Mouse (Mus musculus) intestine, postnatal 0 days (tissue): Measurements from ENCODE around the gene Cck. TPM values are rescaled to one million over a fixed set of nuclear protein-coding genes. Genes with fewer than 3 reads are reported as not detected.

ENCODE experiments used
- ATAC-seq: fragments of 200-750 bp; cut with Nextera tagmentation; 2 replicates; pipeline ENCODE4 v1.8.0; 2017; ENCODE audit warnings: mild to moderate bottlenecking, moderate TSS enrichment, moderate library complexity
- H3K27ac ChIP-seq: fragments of 300-500 bp; sonication (generic); 2 replicates; pipeline ENCODE4 v1.5.1; 2014; ENCODE audit warnings: mild to moderate bottlenecking, low read depth, low read length, moderate library complexity
- H3K27me3 ChIP-seq: fragments of 300-500 bp; sonication (generic); replicated peaks from 2 replicates; pipeline ENCODE4 v1.6.1; 2014; ENCODE audit warnings: low read length, mixed read lengths; ENCODE audit not compliant: control insufficient read depth, insufficient read depth
- H3K36me3 ChIP-seq: fragments of 300-500 bp; sonication (generic); 2 replicates; pipeline ENCODE4 v1.6.1; 2014; ENCODE audit warnings: mild to moderate bottlenecking, moderate library complexity; ENCODE audit not compliant: control insufficient read depth, insufficient read depth
- H3K4me1 ChIP-seq: fragments of 300-500 bp; sonication (generic); replicated peaks from 2 replicates; pipeline ENCODE4 v1.6.1; 2014; ENCODE audit warnings: antibody characterized with exemption, low read length, mixed read lengths; ENCODE audit not compliant: control insufficient read depth, insufficient read depth
- H3K4me2 ChIP-seq: fragments of 300-500 bp; sonication (generic); replicated peaks from 2 replicates; pipeline ENCODE4 v1.6.1; 2014; ENCODE audit warnings: low read depth, mild to moderate bottlenecking, moderate library complexity
- H3K4me3 ChIP-seq: fragments of 300-500 bp; sonication (generic); 2 replicates; pipeline ENCODE4 v1.5.1; 2014; ENCODE audit warnings: low read depth, low read length
- H3K9ac ChIP-seq: fragments of 300-500 bp; sonication (generic); 2 replicates; pipeline ENCODE4 v1.6.1; 2014; ENCODE audit warnings: mild to moderate bottlenecking, low read depth, low read length
- H3K9me3 ChIP-seq: fragments of 300-500 bp; sonication (generic); 2 replicates; pipeline ENCODE4 v1.6.1; 2016; ENCODE audit warnings: mixed run types; ENCODE audit not compliant: control insufficient read depth
- CTCF ChIP-seq: sonication (generic); IDR thresholded peaks from 2 replicates; pipeline ENCODE4 v1.5.1; 2016; ENCODE audit warnings: low read depth, mild to moderate bottlenecking, control low read depth, antibody characterized with exemption, moderate library complexity
- WGBS: fragments of 180-500 bp; shearing (Covaris S2); extraction: QIAGEN DNeasy Blood & Tissue Kit; methylation state at CpG from one replicate; pipeline ENCODE4 v1.1.7; 2014; 5-methylcytosine and 5-hydroxymethylcytosine counted together
- polyA plus RNA-seq: library from polyadenylated mRNA; unstranded; fragments of >200 nt; fragmentation: Nextera tagmentation; extraction: Ambion mirVana; gene quantifications from 2 replicates; pipeline ENCODE4 v1.2.1, GENCODE M21; 2015

Cck gene
- polyA plus RNA-seq, 1 experiment from 2014 or later: 92.1 TPM

DNA sequence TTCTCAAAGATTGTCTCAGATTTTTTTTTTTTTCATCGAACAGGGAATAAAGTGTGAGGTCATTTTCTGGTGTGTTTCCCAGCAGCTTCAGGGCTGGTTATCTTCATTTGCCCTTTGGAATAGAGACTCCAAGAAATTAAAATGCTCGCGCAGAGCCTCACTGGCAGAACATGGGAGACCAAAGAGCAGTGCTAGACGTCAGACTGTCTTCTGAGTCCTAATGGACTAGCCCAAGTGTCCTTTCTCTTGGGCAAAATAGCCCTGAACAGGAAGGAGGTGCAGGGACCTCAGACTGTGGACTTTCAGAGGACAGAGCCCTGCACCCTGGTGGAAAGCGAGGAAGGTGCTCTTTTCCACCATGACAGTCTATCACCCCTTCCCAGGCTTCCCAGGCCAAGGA, 19.0 kb upstream of the Cck start:
- 54% methylated on average over 5 of the region's 5 CpGs for WGBS
- TF ChIP-seq CTCF: 0 out of 2 replicates have a peak, but pooled peaks have one; percentile 15
- peak overlapping the region; percentile 50; the same call in 1 of the 2 replicates for H3K27ac ChIP-seq
- no peaks in the 10 kb centered on the region for H3K36me3 ChIP-seq
- no peak overlapping the region for H3K4me3 ChIP-seq
- ATAC-seq: peak; percentile 80
- H3K4me1 ChIP-seq: no peaks in the 10 kb centered on the region; the same call in 1 of the 2 replicates
- no peaks in the 10 kb centered on the region for H3K9me3 ChIP-seq
- no peak overlapping the region for H3K4me2 ChIP-seq
- H3K9ac ChIP-seq: no peak overlapping the region
- 0 out of 2 replicates have a peak, but pooled peaks cover 3% of the 10 kb centered on the region for H3K27me3 ChIP-seq

- H3K9ac ChIP-seq: no peak overlapping the region
- no peak overlapping the region for H3K4me2 ChIP-seq
- no peak overlapping the region for H3K27ac ChIP-seq
- 0 out of 2 replicates have a peak, but pooled peaks cover 3% of the 10 kb centered on the region for H3K27me3 ChIP-seq
- H3K36me3 ChIP-seq: no peaks in the 10 kb centered on the region
- H3K4me1 ChIP-seq: no peaks in the 10 kb centered on the region; the same call in 1 of the 2 replicates
- WGBS: 81% methylated on average over 4 of the region's 4 CpGs
- H3K9me3 ChIP-seq: no peaks in the 10 kb centered on the region
- no peak for ATAC-seq
- H3K4me3 ChIP-seq: no peak overlapping the region
- TF ChIP-seq CTCF: no peak
Observed at GRCm38 (mm10) chr9:121511911-121512310, 16.4 kb upstream of the Cck start.

- Histone ChIP-seq H3K4me2 (no peak overlapping the region), H3K27ac (no peak overlapping the region), H3K4me1 (no peaks in the 10 kb centered on the region), H3K9ac (no peak overlapping the region), H3K4me3 (no peak overlapping the region), H3K27me3 (no peaks in the 10 kb centered on the region), H3K9me3 (no peaks in the 10 kb centered on the region), H3K36me3 (no peaks in the 10 kb centered on the region)
- no peak for TF ChIP-seq CTCF
- 70% methylated on average over 8 of the region's 8 CpGs for WGBS
- no peak for ATAC-seq
Observed at GRCm38 (mm10) chr9:121506478-121507180, 11.1 kb upstream of the Cck start.

- Histone ChIP-seq H3K4me2 (no peak overlapping the region), H3K9me3 (no peaks in the 10 kb centered on the region), H3K36me3 (no peaks in the 10 kb centered on the region), H3K27me3 (no peaks in the 10 kb centered on the region), H3K9ac (no peak overlapping the region), H3K4me1 (no peaks in the 10 kb centered on the region), H3K27ac (no peak overlapping the region), H3K4me3 (no peak overlapping the region)
- WGBS: 92% methylated on average over 8 of the region's 8 CpGs
- no peak for TF ChIP-seq CTCF
- no peak for ATAC-seq
Observed at GRCm38 (mm10) chr9:121505346-121505745, 9.9 kb upstream of the Cck start.

GRCm38 (mm10) chr9:121496102-121496501, 608 bp upstream of the Cck start:
- Histone ChIP-seq H3K4me2 (no peak overlapping the region), H3K4me1 (no peaks in the 10 kb centered on the region), H3K27ac (no peak overlapping the region), H3K4me3 (no peak overlapping the region), H3K9me3 (no peaks in the 10 kb centered on the region), H3K36me3 (no peaks in the 10 kb centered on the region), H3K9ac (no peak overlapping the region), H3K27me3 (peaks cover 53% of the 10 kb centered on the region)
- TF ChIP-seq CTCF: no peak
- ATAC-seq: no peak
- 35% methylated on average over 10 of the region's 10 CpGs for WGBS

- peak overlapping the region; percentile 26 for H3K4me3 ChIP-seq
- H3K36me3 ChIP-seq: no peaks in the 10 kb centered on the region
- 3% methylated on average over 48 of the region's 48 CpGs for WGBS
- peaks cover 58% of the 10 kb centered on the region for H3K27me3 ChIP-seq
- no peak for TF ChIP-seq CTCF
- no peak for ATAC-seq
- no peak overlapping the region for H3K27ac ChIP-seq
- peak overlapping the region; percentile 54 for H3K4me2 ChIP-seq
- no peaks in the 10 kb centered on the region for H3K4me1 ChIP-seq
- H3K9me3 ChIP-seq: no peaks in the 10 kb centered on the region
- H3K9ac ChIP-seq: no peak overlapping the region
Observed at GRCm38 (mm10) chr9:121494006-121494767, 1.3 kb downstream of the Cck start.
